Mouse (Mus musculus) forebrain, embryonic 15.5 days (tissue): ENCODE data around the gene Ssbp3. TPM values are rescaled to one million over a fixed set of nuclear protein-coding genes. Genes with fewer than 3 reads are reported as not detected.

ENCODE experiments used
- ATAC-seq: fragments of 200-750 bp; cut with Nextera tagmentation; replicated peaks from 2 replicates; pipeline ENCODE4 v1.8.0; 2017; ENCODE audit warnings: mild to moderate bottlenecking, moderate TSS enrichment, moderate library complexity
- H3K27ac ChIP-seq: fragments of 300-500 bp; sonication (generic); replicated peaks from 2 replicates; pipeline ENCODE4 v1.5.1; 2015; ENCODE audit warnings: mild to moderate bottlenecking, inconsistent platforms
- H3K27me3 ChIP-seq: fragments of 300-500 bp; sonication (generic); 2 replicates; pipeline ENCODE4 v1.6.1; 2015; ENCODE audit warnings: inconsistent platforms
- H3K36me3 ChIP-seq: fragments of 300-500 bp; sonication (generic); 2 replicates; pipeline ENCODE4 v1.6.1; 2015; ENCODE audit warnings: mild to moderate bottlenecking, inconsistent platforms
- H3K4me1 ChIP-seq: fragments of 300-500 bp; sonication (generic); 2 replicates; pipeline ENCODE4 v1.6.1; 2015; ENCODE audit warnings: inconsistent platforms
- H3K4me2 ChIP-seq: fragments of 300-500 bp; sonication (generic); replicated peaks from 2 replicates; pipeline ENCODE4 v1.6.1; 2015; ENCODE audit warnings: mild to moderate bottlenecking, inconsistent platforms
- H3K4me3 ChIP-seq: fragments of 300-500 bp; sonication (generic); 2 replicates; pipeline ENCODE4 v1.5.1; 2015; ENCODE audit warnings: mild to moderate bottlenecking, inconsistent platforms
- H3K9ac ChIP-seq: fragments of 300-500 bp; sonication (generic); replicated peaks from 2 replicates; pipeline ENCODE4 v1.6.1; 2015; ENCODE audit warnings: mild to moderate bottlenecking, inconsistent platforms
- H3K9me3 ChIP-seq: fragments of 300-500 bp; sonication (generic); 2 replicates; pipeline ENCODE4 v1.6.1; 2016; ENCODE audit warnings: inconsistent platforms
- WGBS: fragments of 180-500 bp; shearing (Covaris S2); methylation state at CpG from one replicate; pipeline ENCODE4 v1.1.7; 2015; ENCODE audit warnings: mixed read lengths; 5-methylcytosine and 5-hydroxymethylcytosine counted together
- polyA plus RNA-seq: library from polyadenylated mRNA; unstranded; fragments of >200 nt; fragmentation: Nextera tagmentation; extraction: Ambion mirVana; gene quantifications from 2 replicates; pipeline ENCODE4 v1.2.1, GENCODE M21; 2015

Ssbp3 gene
- polyA plus RNA-seq, 1 experiment from 2014 or later: 198 TPM

GRCm38 (mm10) chr4:107083126-107083525, 172.6 kb downstream of the Ssbp3 start:
- Histone ChIP-seq H3K4me2 (no peak overlapping the region), H3K27ac (no peak overlapping the region), H3K4me1 (peaks cover 11% of the 10 kb centered on the region), H3K9ac (no peak overlapping the region), H3K36me3 (no peaks in the 10 kb centered on the region), H3K27me3 (no peaks in the 10 kb centered on the region), H3K9me3 (no peaks in the 10 kb centered on the region), H3K4me3 (no peak overlapping the region)
- no peak for ATAC-seq
- 96% methylated on average over 4 of the region's 4 CpGs for WGBS

- ATAC-seq: peak; percentile 16; the same call in 1 of the 2 replicates
Measured at GRCm38 (mm10) chr4:107084343-107084742, 173.8 kb downstream of the Ssbp3 start.

GRCm38 (mm10) chr4:107084858-107085257, 174.4 kb downstream of the Ssbp3 start:
- no peaks in the 10 kb centered on the region for H3K27me3 ChIP-seq
- ATAC-seq: peak; percentile 91
- H3K4me2 ChIP-seq: no peak overlapping the region
- H3K9ac ChIP-seq: no peak overlapping the region
- peaks cover 11% of the 10 kb centered on the region for H3K4me1 ChIP-seq
- no peaks in the 10 kb centered on the region for H3K9me3 ChIP-seq
- no peak overlapping the region for H3K4me3 ChIP-seq
- H3K36me3 ChIP-seq: no peaks in the 10 kb centered on the region
- WGBS: 2% methylated on average over 6 of the region's 6 CpGs
- H3K27ac ChIP-seq: peak overlapping the region; percentile 65

More at GRCm38 (mm10) chr4:107084343-107084742, 173.8 kb downstream of the Ssbp3 start:
- Histone ChIP-seq H3K4me1 (peaks cover 11% of the 10 kb centered on the region), H3K27ac (peak overlapping the region; percentile 65), H3K27me3 (no peaks in the 10 kb centered on the region), H3K36me3 (no peaks in the 10 kb centered on the region), H3K4me2 (no peak overlapping the region), H3K4me3 (no peak overlapping the region), H3K9ac (no peak overlapping the region), H3K9me3 (no peaks in the 10 kb centered on the region)
- 27% methylated on average over 1 of the region's 1 CpGs for WGBS

GRCm38 (mm10) chr4:107091696-107092095, 181.2 kb downstream of the Ssbp3 start:
- Histone ChIP-seq H3K4me3 (no peak overlapping the region), H3K9me3 (no peaks in the 10 kb centered on the region), H3K4me1 (peaks cover 3% of the 10 kb centered on the region; the same call in 1 of the 2 replicates), H3K27ac (no peak overlapping the region), H3K36me3 (no peaks in the 10 kb centered on the region), H3K4me2 (no peak overlapping the region), H3K9ac (no peak overlapping the region), H3K27me3 (no peaks in the 10 kb centered on the region)
- 83% methylated on average over 14 of the region's 14 CpGs for WGBS
- ATAC-seq: no peak

- 82% methylated on average over 16 of the region's 16 CpGs for WGBS
- Histone ChIP-seq H3K4me2 (no peak overlapping the region), H3K9me3 (no peaks in the 10 kb centered on the region), H3K27ac (no peak overlapping the region), H3K36me3 (no peaks in the 10 kb centered on the region), H3K4me1 (peaks cover 3% of the 10 kb centered on the region; the same call in 1 of the 2 replicates), H3K9ac (no peak overlapping the region), H3K27me3 (no peaks in the 10 kb centered on the region), H3K4me3 (no peak overlapping the region)
- ATAC-seq: no peak
Measured at GRCm38 (mm10) chr4:107094484-107095187, 184.1 kb downstream of the Ssbp3 start.

GRCm38 (mm10) chr4:107096043-107096442, 185.5 kb downstream of the Ssbp3 start:
- peaks cover 3% of the 10 kb centered on the region; the same call in 1 of the 2 replicates for H3K4me1 ChIP-seq
- H3K36me3 ChIP-seq: no peaks in the 10 kb centered on the region
- H3K9me3 ChIP-seq: no peaks in the 10 kb centered on the region
- 33% methylated on average over 6 of the region's 6 CpGs for WGBS
- H3K4me2 ChIP-seq: no peak overlapping the region
- H3K9ac ChIP-seq: no peak overlapping the region
- no peak for ATAC-seq
- no peak overlapping the region for H3K4me3 ChIP-seq
- H3K27me3 ChIP-seq: no peaks in the 10 kb centered on the region
- no peak overlapping the region for H3K27ac ChIP-seq

- ATAC-seq: no peak
- no peaks in the 10 kb centered on the region for H3K9me3 ChIP-seq
- H3K9ac ChIP-seq: no peak within 1 kb of the TSS
- H3K27me3 ChIP-seq: no peaks in the 10 kb centered on the region
- 58% methylated on average over 16 of the region's 16 CpGs for WGBS
- no peaks in the 10 kb centered on the region for H3K36me3 ChIP-seq
- H3K27ac ChIP-seq: no peak within 1 kb of the TSS
- H3K4me3 ChIP-seq: no peak within 1 kb of the TSS
- H3K4me1 ChIP-seq: peaks cover 3% of the 10 kb centered on the region; the same call in 1 of the 2 replicates
- no peak within 1 kb of the TSS for H3K4me2 ChIP-seq
Measured at GRCm38 (mm10) chr4:107096841-107097373, 186.4 kb downstream of the Ssbp3 start, which contains the start of gene Cdcp2. TSS of gene Cdcp2 (plus strand) at chr4:107096891.

GRCm38 (mm10) chr4:107097871-107098270, 187.4 kb downstream of the Ssbp3 start:
- Histone ChIP-seq H3K36me3 (no peaks in the 10 kb centered on the region), H3K9me3 (no peaks in the 10 kb centered on the region), H3K4me2 (no peak overlapping the region), H3K4me1 (peaks cover 3% of the 10 kb centered on the region; the same call in 1 of the 2 replicates), H3K27me3 (no peaks in the 10 kb centered on the region), H3K4me3 (no peak overlapping the region), H3K27ac (no peak overlapping the region), H3K9ac (no peak overlapping the region)
- ATAC-seq: no peak
- 66% methylated on average over 15 of the region's 15 CpGs for WGBS

GRCm38 (mm10) chr4:107098375-107098774, 187.9 kb downstream of the Ssbp3 start:
- 87% methylated on average over 10 of the region's 10 CpGs for WGBS

GRCm38 (mm10) chr4:107098791-107099525, 188.5 kb downstream of the Ssbp3 start:
- Histone ChIP-seq H3K4me2 (no peak overlapping the region), H3K9me3 (no peaks in the 10 kb centered on the region), H3K27ac (no peak overlapping the region), H3K4me3 (no peak overlapping the region), H3K36me3 (no peaks in the 10 kb centered on the region), H3K9ac (no peak overlapping the region), H3K4me1 (peaks cover 3% of the 10 kb centered on the region; the same call in 1 of the 2 replicates), H3K27me3 (no peaks in the 10 kb centered on the region)
- 66% methylated on average over 17 of the region's 17 CpGs for WGBS
- no peak for ATAC-seq

More at GRCm38 (mm10) chr4:107098375-107098774, 187.9 kb downstream of the Ssbp3 start:
- Histone ChIP-seq H3K9me3 (no peaks in the 10 kb centered on the region), H3K27ac (no peak overlapping the region), H3K9ac (no peak overlapping the region), H3K4me1 (peaks cover 3% of the 10 kb centered on the region; the same call in 1 of the 2 replicates), H3K4me3 (no peak overlapping the region), H3K36me3 (no peaks in the 10 kb centered on the region), H3K4me2 (no peak overlapping the region), H3K27me3 (no peaks in the 10 kb centered on the region)
- ATAC-seq: no peak
